Mouse (Mus musculus): Measurements from ENCODE around the gene Cenpo.

DNA sequence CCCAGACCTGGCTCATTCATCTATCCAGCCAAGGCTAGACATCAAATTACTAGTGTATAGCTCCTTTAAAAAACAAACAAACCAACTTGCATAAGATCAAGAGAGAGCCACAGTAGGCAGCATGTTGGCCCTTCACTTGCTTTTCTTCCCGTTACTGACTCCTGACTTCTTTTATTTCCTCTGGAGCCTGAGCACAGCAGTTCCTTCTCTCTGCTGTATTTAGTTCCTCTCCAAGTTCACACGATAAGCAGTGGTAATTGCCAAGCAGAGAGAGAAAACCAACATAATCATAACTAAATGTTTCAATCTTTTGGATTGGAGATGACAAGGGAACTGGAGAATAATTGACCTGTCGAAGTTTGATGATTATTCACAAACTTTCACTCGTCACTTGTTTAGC lies 1.3 kb downstream of the Cenpo start:
- no peak for TF ChIP-seq HCFC1 (IDR thresholded peaks at IDR 0.05; ENCODE audit: borderline replicate concordance, insufficient read depth, low read length)
- TF ChIP-seq CHD2 (IDR thresholded peaks at IDR 0.05; ENCODE audit: low read depth, low read length): no peak
- no peak for TF ChIP-seq ZC3H11A (IDR thresholded peaks at IDR 0.05; ENCODE audit: borderline replicate concordance, low read depth, low read length)

All from ES-E14 (cell line).